Mouse (Mus musculus) kidney, postnatal 0 days (tissue): Measurements from ENCODE around the gene Macf1. TPM values are rescaled to one million over a fixed set of nuclear protein-coding genes. Genes with fewer than 3 reads are reported as not detected.

ENCODE experiments used
- ATAC-seq: fragments of 200-750 bp; cut with Nextera tagmentation; replicated peaks from 2 replicates; pipeline ENCODE4 v1.8.0; 2017; ENCODE audit warnings: low read depth, moderate number of reproducible peaks, moderate TSS enrichment, moderate library complexity; ENCODE audit not compliant: low FRiP score
- DNase-seq: peaks from one replicate; pipeline ENCODE4 v3.0.0-alpha.2; 2016; ENCODE audit warnings: low spot score
- H3K27ac ChIP-seq: fragments of 300-500 bp; sonication (generic); 2 replicates; pipeline ENCODE4 v1.5.1; 2014; ENCODE audit warnings: mild to moderate bottlenecking
- H3K27me3 ChIP-seq: fragments of 300-500 bp; sonication (generic); 2 replicates; pipeline ENCODE4 v1.6.1; 2014; ENCODE audit warnings: low read length, mixed read lengths; ENCODE audit not compliant: insufficient read depth
- H3K36me3 ChIP-seq: fragments of 300-500 bp; sonication (generic); 2 replicates; pipeline ENCODE4 v1.6.1; 2014; ENCODE audit warnings: low read length, mixed read lengths; ENCODE audit not compliant: insufficient read depth
- H3K4me1 ChIP-seq: fragments of 300-500 bp; sonication (generic); replicated peaks from 2 replicates; pipeline ENCODE4 v1.6.1; 2014; ENCODE audit warnings: antibody characterized with exemption, low read length, mixed read lengths; ENCODE audit not compliant: insufficient read depth
- H3K4me2 ChIP-seq: fragments of 300-500 bp; sonication (generic); 2 replicates; pipeline ENCODE4 v1.6.1; 2014; ENCODE audit warnings: mild to moderate bottlenecking, low read length, moderate library complexity, mixed read lengths
- H3K4me3 ChIP-seq: fragments of 300-500 bp; sonication (generic); replicated peaks from 2 replicates; pipeline ENCODE4 v1.5.1; 2014; ENCODE audit warnings: low read depth, low read length
- H3K9ac ChIP-seq: fragments of 300-500 bp; sonication (generic); 2 replicates; pipeline ENCODE4 v1.6.1; 2014; ENCODE audit warnings: low read depth, low read length
- H3K9me3 ChIP-seq: fragments of 300-500 bp; sonication (generic); replicated peaks from 2 replicates; pipeline ENCODE4 v1.6.1; 2016; ENCODE audit warnings: low read length, inconsistent platforms, mixed read lengths
- CTCF ChIP-seq: IDR thresholded peaks from 2 replicates; pipeline ENCODE4 v1.5.1; 2016; ENCODE audit warnings: antibody characterized with exemption, low read depth, mild to moderate bottlenecking, moderate library complexity
- WGBS: fragments of 180-500 bp; shearing (Covaris S2); extraction: QIAGEN DNeasy Blood & Tissue Kit; methylation state at CpG from one replicate; pipeline ENCODE4 v1.1.7; 2014; 5-methylcytosine and 5-hydroxymethylcytosine counted together
- polyA plus RNA-seq: library from polyadenylated mRNA; unstranded; fragments of >200 nt; fragmentation: Nextera tagmentation; extraction: Ambion mirVana; gene quantifications from 2 replicates; pipeline ENCODE4 v1.2.1, GENCODE M21; 2015

Macf1 gene
- polyA plus RNA-seq, 1 experiment from 2014 or later, result 33.8 TPM

DNA sequence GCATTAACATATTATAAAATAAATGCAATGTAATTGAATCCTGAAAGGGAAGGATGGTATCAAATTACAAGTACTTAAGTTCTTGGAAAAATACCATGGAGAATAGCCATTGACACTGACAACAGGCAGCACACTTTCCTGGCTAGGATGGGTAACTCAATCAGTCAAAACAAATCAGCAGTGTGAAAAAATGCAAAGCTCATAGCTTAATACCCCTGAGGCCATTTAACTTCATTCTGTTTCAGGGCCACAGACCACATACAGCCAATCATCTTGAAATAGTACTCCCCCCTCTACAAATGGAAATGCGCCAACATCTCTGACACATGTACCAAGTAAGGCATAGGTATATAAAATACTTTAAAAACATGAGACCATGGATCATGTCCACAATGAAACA lies 281.9 kb downstream of the Macf1 start:
- H3K9me3 ChIP-seq, result no peaks in the 10 kb centered on the region
- DNase-seq, result peak; percentile 53
- no peak overlapping the region for H3K27ac ChIP-seq
- WGBS, result 75% methylated on average over 1 of the region's 1 CpGs
- H3K4me3 ChIP-seq, result no peak overlapping the region
- H3K36me3 ChIP-seq, result peaks cover 27% of the 10 kb centered on the region
- H3K27me3 ChIP-seq, result no peaks in the 10 kb centered on the region
- H3K4me2 ChIP-seq, result no peak overlapping the region
- no peak for ATAC-seq
- H3K4me1 ChIP-seq, result peaks cover 17% of the 10 kb centered on the region
- no peak for TF ChIP-seq CTCF
- H3K9ac ChIP-seq, result no peak overlapping the region

DNA sequence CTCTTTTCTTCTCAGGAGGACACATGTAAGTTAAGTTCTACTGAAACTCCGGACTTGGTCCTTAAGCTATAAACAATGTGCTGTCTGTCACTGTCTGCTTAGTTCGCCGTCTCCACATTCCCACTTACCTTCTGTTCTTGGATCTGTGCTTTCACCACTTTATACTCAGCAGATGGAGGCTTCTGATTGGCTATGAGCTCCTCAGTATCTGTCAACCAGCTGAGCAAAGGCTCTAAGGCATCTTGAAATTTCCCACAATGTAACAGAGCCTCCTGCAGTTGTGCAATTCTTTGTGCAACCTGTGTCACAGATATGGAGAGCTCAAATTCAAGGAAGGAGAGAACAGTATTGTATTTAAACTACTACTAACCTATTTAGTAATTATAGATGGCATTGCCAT lies 282.9 kb downstream of the Macf1 start:
- peaks cover 13% of the 10 kb centered on the region for H3K4me1 ChIP-seq
- no peak overlapping the region for H3K9ac ChIP-seq
- no peaks in the 10 kb centered on the region for H3K27me3 ChIP-seq
- TF ChIP-seq CTCF, result no peak
- peaks cover 32% of the 10 kb centered on the region for H3K36me3 ChIP-seq
- no peak overlapping the region for H3K4me3 ChIP-seq
- 80% methylated on average over 3 of the region's 3 CpGs for WGBS
- no peak overlapping the region for H3K4me2 ChIP-seq
- no peak overlapping the region for H3K27ac ChIP-seq
- no peaks in the 10 kb centered on the region for H3K9me3 ChIP-seq
- no peak for DNase-seq
- no peak for ATAC-seq

DNA sequence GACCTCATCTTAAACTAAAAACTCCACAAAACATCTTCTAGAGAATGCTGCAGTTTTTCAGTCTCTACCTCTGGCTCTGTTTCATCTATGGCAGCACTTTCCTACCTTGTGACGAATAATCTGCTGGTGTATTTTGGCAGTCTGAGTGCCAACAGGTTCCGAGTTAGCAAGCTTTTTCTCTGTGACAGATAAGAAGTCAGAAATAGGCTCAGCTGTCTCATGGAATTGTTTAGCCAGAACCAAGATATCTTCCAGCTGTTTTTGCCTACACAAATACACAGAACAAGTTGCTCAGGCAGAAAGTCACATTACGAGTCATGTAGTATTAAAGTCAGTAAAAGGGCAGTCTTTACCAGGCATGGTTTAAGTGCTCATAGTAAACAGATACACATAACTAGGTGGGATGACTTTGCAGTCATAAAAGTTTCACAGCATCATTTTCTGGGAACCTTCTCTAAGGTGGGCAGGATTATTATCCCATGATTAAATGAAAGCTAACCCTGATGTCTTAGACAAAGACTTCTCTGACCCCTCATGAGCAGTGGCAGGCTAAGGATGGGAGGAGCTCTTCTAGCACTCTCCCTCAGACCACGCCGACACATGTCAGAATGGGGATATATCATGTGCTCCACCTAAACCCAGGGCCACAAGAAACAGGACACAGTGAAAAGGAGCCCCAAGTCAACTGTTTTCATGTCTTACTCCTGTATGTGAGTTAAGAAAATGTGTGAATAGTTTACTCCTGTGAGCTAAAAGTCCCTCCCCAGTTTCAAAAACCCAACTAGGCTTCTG lies 286.3 kb downstream of the Macf1 start:
- Histone ChIP-seq H3K4me1 (no peaks in the 10 kb centered on the region), H3K9me3 (no peaks in the 10 kb centered on the region), H3K36me3 (peaks cover 60% of the 10 kb centered on the region), H3K27me3 (no peaks in the 10 kb centered on the region), H3K4me2 (no peak overlapping the region), H3K4me3 (no peak overlapping the region), H3K27ac (no peak overlapping the region), H3K9ac (no peak overlapping the region)
- DNase-seq (peak; percentile 31), ATAC-seq (no peak)
- no peak for TF ChIP-seq CTCF
- 46% methylated on average over 5 of the region's 5 CpGs for WGBS

DNA sequence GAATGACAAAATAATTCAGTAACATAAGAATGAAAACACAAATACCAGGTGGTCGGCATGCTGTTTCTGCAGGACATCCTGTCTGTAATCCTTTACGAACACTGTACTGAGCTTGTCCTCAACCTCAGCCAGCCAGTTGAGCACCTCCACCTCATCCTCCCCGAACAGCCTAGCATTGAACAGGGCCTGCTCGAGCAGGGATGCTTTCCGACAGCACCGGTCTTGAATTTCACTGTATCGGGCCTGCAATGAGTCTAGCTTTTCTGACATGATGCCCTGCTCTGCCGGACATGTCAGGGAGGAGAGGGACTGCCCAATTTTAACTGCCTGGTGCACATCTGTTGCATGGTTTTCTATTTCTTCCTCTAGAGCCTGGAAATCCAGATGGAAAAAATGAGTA lies 287.1 kb downstream of the Macf1 start:
- Histone ChIP-seq H3K4me1 (no peaks in the 10 kb centered on the region), H3K27ac (no peak overlapping the region)

DNA sequence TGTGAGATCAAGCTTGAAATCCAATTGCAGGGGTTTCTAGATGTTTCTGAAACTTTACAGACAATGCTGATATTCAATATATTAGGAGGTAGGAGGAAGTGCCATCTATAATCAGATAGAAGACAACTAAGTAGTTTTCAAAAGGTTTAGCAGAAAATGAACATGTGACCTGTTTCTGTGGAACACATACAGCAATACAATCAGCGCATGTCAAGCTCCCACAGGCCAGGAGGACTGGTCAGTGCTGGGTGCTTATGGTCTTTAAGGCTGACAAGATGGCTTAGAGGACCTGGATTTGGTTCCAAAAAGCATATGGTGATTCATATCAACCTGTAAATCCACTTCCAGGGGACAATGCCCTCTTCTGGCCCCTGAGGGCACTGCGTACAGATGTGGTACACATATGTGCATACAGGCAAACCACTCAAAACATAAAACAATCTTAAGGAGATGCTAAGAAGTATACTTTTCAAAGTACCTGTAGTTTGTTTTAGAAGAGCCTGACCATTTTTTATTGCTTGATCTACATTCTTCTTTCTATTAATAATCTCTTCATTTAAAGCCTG lies 288.6 kb downstream of the Macf1 start:
- no peak for DNase-seq
- H3K4me2 ChIP-seq, result no peak overlapping the region
- H3K9ac ChIP-seq, result no peak overlapping the region
- H3K27ac ChIP-seq, result no peak overlapping the region
- ATAC-seq, result no peak
- peak; percentile 26; the same call in 1 of the 2 replicates for TF ChIP-seq CTCF
- 95% methylated on average over 2 of the region's 2 CpGs for WGBS
- no peaks in the 10 kb centered on the region for H3K27me3 ChIP-seq
- no peaks in the 10 kb centered on the region for H3K4me1 ChIP-seq
- H3K36me3 ChIP-seq, result peaks cover 60% of the 10 kb centered on the region
- no peaks in the 10 kb centered on the region for H3K9me3 ChIP-seq
- no peak overlapping the region for H3K4me3 ChIP-seq

More for the DNA sequence above, 287.1 kb downstream of the Macf1 start:
- DNase-seq (no peak), ATAC-seq (no peak)
- H3K9ac ChIP-seq, result no peak overlapping the region
- TF ChIP-seq CTCF, result no peak
- H3K27me3 ChIP-seq, result no peaks in the 10 kb centered on the region
- 64% methylated on average over 8 of the region's 8 CpGs for WGBS
- H3K4me3 ChIP-seq, result no peak overlapping the region
- no peaks in the 10 kb centered on the region for H3K9me3 ChIP-seq
- H3K4me2 ChIP-seq, result no peak overlapping the region
- peaks cover 61% of the 10 kb centered on the region for H3K36me3 ChIP-seq

DNA sequence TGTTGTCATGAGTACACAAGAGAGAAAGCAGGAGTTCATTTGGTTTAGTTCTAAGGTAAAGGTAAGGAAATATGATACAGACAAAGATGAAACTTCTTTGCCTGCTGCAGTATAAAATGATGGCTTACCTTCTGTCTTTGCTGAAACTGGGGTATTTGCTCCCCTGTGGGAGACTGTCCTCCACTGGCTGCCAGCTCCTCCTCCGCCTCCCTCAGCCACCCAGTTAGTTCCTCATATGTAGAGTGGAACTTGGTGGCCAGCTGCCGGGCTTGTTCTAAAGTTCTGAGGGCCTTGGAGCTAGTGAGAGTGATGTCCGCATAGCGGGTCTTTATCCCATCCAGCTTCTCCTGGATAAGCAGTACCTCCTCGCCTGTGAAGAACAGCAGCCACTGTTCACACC lies 289.3 kb downstream of the Macf1 start:
- TF ChIP-seq CTCF, result no peak
- Histone ChIP-seq H3K4me2 (no peak overlapping the region), H3K9ac (no peak overlapping the region), H3K36me3 (peaks cover 62% of the 10 kb centered on the region), H3K27ac (no peak overlapping the region), H3K4me1 (no peaks in the 10 kb centered on the region), H3K4me3 (no peak overlapping the region), H3K27me3 (no peaks in the 10 kb centered on the region), H3K9me3 (no peaks in the 10 kb centered on the region)
- no peak for DNase-seq
- no peak for ATAC-seq
- 94% methylated on average over 5 of the region's 5 CpGs for WGBS
